Mouse (Mus musculus) stomach, postnatal 0 days (tissue): ENCODE measurements around the gene Gm5134.

ENCODE experiments used
- CTCF ChIP-seq: IDR thresholded peaks from 2 replicates; pipeline ENCODE4 v1.5.1; 2016; ENCODE audit warnings: antibody characterized with exemption, low read depth, mild to moderate bottlenecking, moderate library complexity
- EP300 ChIP-seq: optimal IDR thresholded peaks from 2 replicates; pipeline ENCODE3; 2016; ENCODE audit warnings: antibody characterized with exemption

DNA sequence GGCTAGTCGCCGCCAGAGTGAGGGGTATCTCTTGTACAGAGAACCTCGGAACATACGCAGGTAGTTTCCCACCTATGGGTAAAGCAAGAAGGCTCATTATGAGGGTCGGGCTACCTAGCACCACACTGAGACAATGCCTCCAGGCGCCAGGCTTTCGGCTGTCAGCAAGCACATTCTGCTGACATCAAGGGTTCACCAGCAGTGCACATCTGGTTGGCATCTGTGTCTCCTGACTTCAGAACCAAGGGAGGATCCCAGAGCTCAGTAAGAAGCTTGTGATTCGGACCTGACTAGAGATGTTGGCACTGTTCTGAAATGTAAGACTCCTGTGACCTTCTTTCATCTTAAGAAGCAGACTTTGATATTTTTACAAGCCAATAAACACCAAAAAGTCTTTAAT lies 37.5 kb upstream of the Gm5134 start:
- TF ChIP-seq EP300 (no peak), CTCF (no peak)
